Comparison of ENCODE assay signal across 7 mouse cellular contexts in genomic region chr15:98917538-98918498, GRCm38 (mm10). TPM values are rescaled to one million over a fixed set of nuclear protein-coding genes. Genes with fewer than 3 reads are reported as not detected.
DNase-seq lines count a peak whose midpoint lies in the region; ATAC-seq lines count a peak whose summit lies in the region.

TSS of gene Lmbr1l (minus strand) at chr15:98918231.

- peak; percentile 100 for DNase-seq in adrenal gland, adult 8-10 months
- peak; percentile 98 for DNase-seq in embryo, embryonic 9.5 days (ENCODE audit: extremely low spot score)
- DNase-seq in gastrocnemius, postnatal 4 days (ENCODE audit: low spot score in 2 of 2) = peak; percentile 94 to 99
- peak; percentile 99 for DNase-seq in left cerebral cortex, postnatal 36 days (ENCODE audit: low spot score in 2 of 2)
- DNase-seq in midbrain, embryonic 11.5 days (ENCODE audit: low spot score, missing footprints) = peak; percentile 99
- DNase-seq in skeletal muscle tissue, adult 2 months (ENCODE audit: low read depth, low spot score) = peak; percentile 99

- under 1% methylated on average over 81 of the region's 82 CpGs for WGBS in intestine, embryonic 16.5 days
- under 1% methylated on average over 82 of the region's 82 CpGs for WGBS in midbrain, embryonic 11.5 days

- H3K9me3 ChIP-seq in intestine, embryonic 16.5 days (ENCODE audit: control insufficient read depth, low read length) = 0 out of 2 replicates have a peak, but pooled peaks cover 5% of the 10 kb centered on the region
- H3K9me3 ChIP-seq in midbrain, embryonic 11.5 days (ENCODE audit: control insufficient read depth, low read length) = no peaks in the 10 kb centered on the region

- intact Hi-C loops in left cerebral cortex, postnatal 36 days (cut with DNase I) = loop anchor here (2.0 kb wide), 1 partner anchor 37 kb away; no protein-coding TSS in a partner anchor

- peak within 1 kb of the TSS; percentile 77 for H3K9ac ChIP-seq in intestine, embryonic 16.5 days (ENCODE audit: low read depth, low read length)
- peak within 1 kb of the TSS; percentile 89 for H3K9ac ChIP-seq in midbrain, embryonic 11.5 days (ENCODE audit: low read length)

- peak within 1 kb of the TSS; percentile 74 for H3K4me3 ChIP-seq in intestine, embryonic 16.5 days (ENCODE audit: low read length)
- H3K4me3 ChIP-seq in midbrain, embryonic 11.5 days (ENCODE audit: low read depth, low read length) = peak within 1 kb of the TSS; percentile 92

- H3K27ac ChIP-seq in intestine, embryonic 16.5 days (ENCODE audit: low read length) = peak within 1 kb of the TSS; percentile 88
- peak within 1 kb of the TSS; percentile 89 for H3K27ac ChIP-seq in midbrain, embryonic 11.5 days (ENCODE audit: low read depth, low read length)

- peak; percentile 96 for ATAC-seq in intestine, embryonic 16.5 days
- peak; percentile 98 for ATAC-seq in midbrain, embryonic 11.5 days (ENCODE audit: low FRiP score)

- peaks cover 21% of the 10 kb centered on the region for H3K4me1 ChIP-seq in intestine, embryonic 16.5 days (ENCODE audit: control insufficient read depth, insufficient read depth, low read length)
- H3K4me1 ChIP-seq in midbrain, embryonic 11.5 days (ENCODE audit: control insufficient read depth, insufficient read depth, low read length) = peaks cover 11% of the 10 kb centered on the region

- H3K4me2 ChIP-seq in intestine, embryonic 16.5 days (ENCODE audit: low read depth, low read length) = peak within 1 kb of the TSS; percentile 82
- H3K4me2 ChIP-seq in midbrain, embryonic 11.5 days = peak within 1 kb of the TSS; percentile 59

- H3K36me3 ChIP-seq in intestine, embryonic 16.5 days (ENCODE audit: control insufficient read depth, insufficient read depth, low read length) = 0 out of 2 replicates have a peak, but pooled peaks cover 3% of the 10 kb centered on the region
- no peaks in the 10 kb centered on the region for H3K36me3 ChIP-seq in midbrain, embryonic 11.5 days (ENCODE audit: control insufficient read depth, insufficient read depth, low read length)

- no peaks in the 10 kb centered on the region for H3K27me3 ChIP-seq in intestine, embryonic 16.5 days (replicated peaks; ENCODE audit: control insufficient read depth, insufficient read depth, low read length)
- H3K27me3 ChIP-seq in midbrain, embryonic 11.5 days (ENCODE audit: control insufficient read depth, insufficient read depth, low read length) = no peaks in the 10 kb centered on the region

RNA-seq across cellular contexts. Expression of gene Lmbr1l, which starts in this region (rescaled TPM):
- total RNA-seq in adrenal gland, adult 8-10 months (2022) = 10 to 100 TPM; 12.3 to 33.2 (median 27.8) TPM
- total RNA-seq in gastrocnemius, postnatal 4 days (2021) = 10 to 100 TPM; 16.9 to 19.8 TPM
- 20.4 and 23.6 TPM in 2 replicates for polyA plus RNA-seq in intestine, embryonic 16.5 days (2015; fragmentation: Nextera tagmentation; extraction: Ambion mirVana)
- total RNA-seq in left cerebral cortex, postnatal 36 days (2021) = 10 to 100 TPM; 12.6 to 16.6 TPM
- polyA plus RNA-seq in midbrain, embryonic 11.5 days (2014; fragmentation: Nextera tagmentation; extraction: Ambion mirVana) = 7.5 and 9.8 TPM in 2 replicates

Comparison
In these comparisons a context has a peak if more than half of its experiments do, and no peak if none do; other contexts are left out.
1. Peak in every context shown above with its lines: DNase-seq, ATAC-seq, H3K4me3 ChIP-seq and H3K27ac ChIP-seq.